Mouse (Mus musculus) embryonic facial prominence, embryonic 11.5 days (tissue): ENCODE measurements at regions not wholly inside any gene's neighbourhood (a gene's known extent, or its start where the extent isn't known, plus 50 kb on each side); places are given as distances from the start of the nearest gene placed in this dataset.

Experiments
- ATAC-seq: fragments of 200-750 bp; cut with Nextera tagmentation; replicated peaks from 2 replicates; pipeline ENCODE4 v1.8.0; 2017; ENCODE audit warnings: low read depth; ENCODE audit not compliant: insufficient number of reproducible peaks, low FRiP score, low TSS enrichment
- DNase-seq: peaks from one replicate; pipeline ENCODE4 v3.0.0-alpha.2; 2015; ENCODE audit warnings: low spot score
- H3K27ac ChIP-seq: fragments of 300-500 bp; sonication (generic); replicated peaks from 2 replicates; pipeline ENCODE4 v1.5.1; 2014; ENCODE audit warnings: mild to moderate bottlenecking, low read depth, low read length, control low read depth
- H3K27me3 ChIP-seq: fragments of 300-500 bp; sonication (generic); 2 replicates; pipeline ENCODE4 v1.6.1; 2014; ENCODE audit warnings: mild to moderate bottlenecking, low read length, moderate library complexity, mixed read lengths; ENCODE audit not compliant: control insufficient read depth, insufficient read depth
- H3K36me3 ChIP-seq: fragments of 300-500 bp; sonication (generic); replicated peaks from 2 replicates; pipeline ENCODE4 v1.6.1; 2014; ENCODE audit warnings: low read depth, mild to moderate bottlenecking, low read length, moderate library complexity, mixed read lengths; ENCODE audit not compliant: control insufficient read depth, insufficient read depth
- H3K4me1 ChIP-seq: fragments of 300-500 bp; sonication (generic); 2 replicates; pipeline ENCODE4 v1.6.1; 2014; ENCODE audit warnings: low read length, mixed read lengths; ENCODE audit not compliant: control insufficient read depth, insufficient read depth
- H3K4me2 ChIP-seq: fragments of 300-500 bp; sonication (generic); 2 replicates; pipeline ENCODE4 v1.6.1; 2014; ENCODE audit warnings: low read depth, mild to moderate bottlenecking, control low read depth, low read length, moderate library complexity
- H3K4me3 ChIP-seq: fragments of 300-500 bp; sonication (generic); 2 replicates; pipeline ENCODE4 v1.5.1; 2014; ENCODE audit warnings: low read depth, low read length, control low read depth
- H3K9ac ChIP-seq: fragments of 300-500 bp; sonication (generic); replicated peaks from 2 replicates; pipeline ENCODE4 v1.6.1; 2014; ENCODE audit warnings: mild to moderate bottlenecking, control low read depth, low read length
- H3K9me3 ChIP-seq: fragments of 300-500 bp; sonication (generic); replicated peaks from 2 replicates; pipeline ENCODE4 v1.6.1; 2016; ENCODE audit warnings: mild to moderate bottlenecking, low read length, inconsistent platforms, mixed read lengths; ENCODE audit not compliant: control insufficient read depth
- WGBS: fragments of 180-500 bp; shearing (Covaris S2); extraction: QIAGEN DNeasy Blood & Tissue Kit; methylation state at CpG from one replicate; pipeline ENCODE4 v1.1.7; 2014; 5-methylcytosine and 5-hydroxymethylcytosine counted together

- no peak overlapping the region for H3K27ac ChIP-seq
Measured at GRCm38 (mm10) chr7:118042914-118043313, 73.1 kb downstream of the Rps15a start.

GRCm38 (mm10) chr7:118039862-118040261, 76.1 kb downstream of the Rps15a start:
- no peak for DNase-seq
- Histone ChIP-seq H3K4me3 (no peak overlapping the region), H3K4me1 (no peaks in the 10 kb centered on the region), H3K9ac (no peak overlapping the region), H3K27ac (no peak overlapping the region), H3K27me3 (no peaks in the 10 kb centered on the region), H3K36me3 (no peaks in the 10 kb centered on the region), H3K4me2 (no peak overlapping the region), H3K9me3 (no peaks in the 10 kb centered on the region)
- ATAC-seq: no peak
- 91% methylated on average over 4 of the region's 4 CpGs for WGBS

More at GRCm38 (mm10) chr7:118042914-118043313, 73.1 kb downstream of the Rps15a start:
- Histone ChIP-seq H3K4me3 (no peak overlapping the region), H3K4me1 (no peaks in the 10 kb centered on the region), H3K9me3 (no peaks in the 10 kb centered on the region), H3K9ac (no peak overlapping the region), H3K4me2 (no peak overlapping the region), H3K27me3 (no peaks in the 10 kb centered on the region), H3K36me3 (no peaks in the 10 kb centered on the region)
- 62% methylated on average over 10 of the region's 10 CpGs for WGBS
- ATAC-seq (peak; percentile 70; the same call in 1 of the 2 replicates), DNase-seq (peak; percentile 4)

DNA sequence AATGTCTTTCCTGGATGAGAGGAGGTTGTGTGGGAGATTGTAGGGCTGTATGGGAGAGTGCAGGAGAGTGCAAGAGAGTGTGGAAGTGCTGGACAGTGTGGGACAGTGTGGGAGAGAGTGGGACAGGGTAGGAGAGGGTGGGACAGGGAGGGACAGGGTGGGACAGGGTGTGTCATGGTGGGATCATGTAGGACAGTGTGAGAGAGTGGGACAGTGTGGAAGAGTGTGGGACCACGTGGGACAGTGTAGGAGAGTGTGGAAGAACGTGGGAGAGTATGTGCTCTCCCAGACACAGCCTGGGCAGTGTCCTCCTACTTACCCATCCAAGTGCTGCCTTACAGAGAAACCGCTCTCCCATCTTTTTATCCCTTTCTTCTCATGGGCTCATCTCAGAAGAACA, 78.9 kb downstream of the Rps15a start:
- Histone ChIP-seq H3K9ac (no peak overlapping the region), H3K9me3 (no peaks in the 10 kb centered on the region), H3K4me2 (no peak overlapping the region), H3K27ac (no peak overlapping the region), H3K4me1 (no peaks in the 10 kb centered on the region), H3K27me3 (no peaks in the 10 kb centered on the region), H3K4me3 (no peak overlapping the region), H3K36me3 (no peaks in the 10 kb centered on the region)
- ATAC-seq (no peak), DNase-seq (no peak)
- 58% methylated on average over 3 of the region's 3 CpGs for WGBS

DNA sequence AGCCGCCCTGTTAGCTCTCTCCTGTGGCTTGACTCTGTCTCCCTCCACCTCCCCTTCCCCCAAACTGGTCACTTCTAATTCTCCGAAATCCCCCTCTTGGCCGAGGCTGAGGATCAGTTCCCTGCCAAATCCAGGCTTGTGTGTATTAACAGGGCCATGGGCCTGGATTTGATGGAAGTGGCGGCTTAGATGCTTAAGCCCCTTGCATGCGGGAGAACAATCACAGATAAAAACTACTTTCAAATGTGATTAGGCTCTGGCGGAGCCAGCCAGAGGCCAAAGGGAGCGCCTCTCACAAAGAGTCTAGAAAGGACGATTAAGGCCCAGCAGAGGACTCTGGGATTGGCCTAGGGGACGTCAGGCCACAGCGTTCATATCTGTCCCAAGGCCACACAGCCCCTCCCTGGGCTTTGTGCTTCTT, 89.9 kb downstream of the Rps15a start:
- WGBS: 16% methylated on average over 10 of the region's 10 CpGs
- no peaks in the 10 kb centered on the region; the same call in 1 of the 2 replicates for H3K4me1 ChIP-seq
- no peaks in the 10 kb centered on the region for H3K27me3 ChIP-seq
- no peaks in the 10 kb centered on the region for H3K9me3 ChIP-seq
- no peak overlapping the region for H3K4me3 ChIP-seq
- H3K9ac ChIP-seq: no peak overlapping the region; the same call in 1 of the 2 replicates
- no peak for ATAC-seq
- no peak overlapping the region for H3K27ac ChIP-seq
- no peak overlapping the region for H3K4me2 ChIP-seq
- H3K36me3 ChIP-seq: no peaks in the 10 kb centered on the region
- peak; percentile 6 for DNase-seq

DNA sequence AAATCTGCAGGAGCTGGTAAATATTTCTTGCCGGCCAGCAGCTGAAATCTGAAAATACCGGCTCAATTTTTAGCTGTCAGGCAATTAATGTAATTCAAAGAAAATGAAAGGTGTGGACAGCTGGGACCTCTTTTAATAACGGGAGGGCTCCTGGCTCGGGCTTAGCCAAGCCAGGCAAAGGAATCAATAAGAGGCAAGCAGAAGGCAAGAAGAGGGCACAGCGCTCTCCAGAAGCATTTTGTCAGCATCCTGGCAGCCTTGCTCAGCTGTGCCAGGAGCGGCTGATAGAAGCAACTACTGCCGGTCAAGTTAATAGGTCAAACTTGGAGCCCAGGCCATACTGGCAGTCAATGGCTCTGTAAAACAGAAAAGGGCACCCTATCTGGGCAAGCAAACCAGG, 111.4 kb downstream of the Rps15a start:
- ATAC-seq (no peak), DNase-seq (no peak)
- H3K27ac ChIP-seq: no peak overlapping the region
- no peaks in the 10 kb centered on the region for H3K9me3 ChIP-seq
- no peak overlapping the region for H3K4me2 ChIP-seq
- H3K4me1 ChIP-seq: no peaks in the 10 kb centered on the region
- WGBS: 84% methylated on average over 7 of the region's 7 CpGs
- H3K27me3 ChIP-seq: no peaks in the 10 kb centered on the region
- H3K36me3 ChIP-seq: no peaks in the 10 kb centered on the region
- H3K9ac ChIP-seq: no peak overlapping the region
- H3K4me3 ChIP-seq: no peak overlapping the region

DNA sequence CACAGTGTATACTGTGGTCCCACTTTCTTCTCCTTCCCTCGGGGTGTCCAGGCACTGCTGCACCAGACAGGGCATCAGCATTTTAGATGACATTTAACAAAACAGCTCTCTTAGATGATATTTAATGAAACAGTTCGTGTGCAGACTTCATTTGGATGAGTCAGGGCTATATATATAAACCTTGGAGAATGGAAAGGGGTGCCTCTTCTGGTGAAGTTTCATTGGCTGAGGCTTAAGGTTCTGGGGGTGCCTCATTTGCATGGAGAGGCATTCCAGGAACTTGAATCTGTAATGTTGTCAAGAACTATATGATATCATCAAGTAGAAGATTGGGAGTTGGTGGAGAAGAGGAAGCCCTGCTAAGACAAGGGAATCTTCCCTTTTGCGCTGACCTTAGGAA, 114.1 kb downstream of the Rps15a start:
- Histone ChIP-seq H3K4me1 (no peaks in the 10 kb centered on the region), H3K36me3 (no peaks in the 10 kb centered on the region), H3K4me3 (no peak overlapping the region), H3K4me2 (no peak overlapping the region), H3K9ac (no peak overlapping the region), H3K27ac (no peak overlapping the region), H3K27me3 (no peaks in the 10 kb centered on the region), H3K9me3 (no peaks in the 10 kb centered on the region)
- no peak for ATAC-seq
- no peak for DNase-seq
- WGBS: 69% methylated on average over 3 of the region's 3 CpGs

- DNase-seq (peak; percentile 88), ATAC-seq (no peak)
- H3K4me3 ChIP-seq: no peak overlapping the region
- no peak overlapping the region for H3K27ac ChIP-seq
- no peaks in the 10 kb centered on the region for H3K9me3 ChIP-seq
- H3K27me3 ChIP-seq: no peaks in the 10 kb centered on the region
- H3K36me3 ChIP-seq: no peaks in the 10 kb centered on the region
- no peak overlapping the region for H3K9ac ChIP-seq
- no peaks in the 10 kb centered on the region for H3K4me1 ChIP-seq
- H3K4me2 ChIP-seq: no peak overlapping the region
- WGBS: 7% methylated on average over 4 of the region's 4 CpGs
Measured at GRCm38 (mm10) chr7:118001121-118001520, 114.9 kb downstream of the Rps15a start.

DNA sequence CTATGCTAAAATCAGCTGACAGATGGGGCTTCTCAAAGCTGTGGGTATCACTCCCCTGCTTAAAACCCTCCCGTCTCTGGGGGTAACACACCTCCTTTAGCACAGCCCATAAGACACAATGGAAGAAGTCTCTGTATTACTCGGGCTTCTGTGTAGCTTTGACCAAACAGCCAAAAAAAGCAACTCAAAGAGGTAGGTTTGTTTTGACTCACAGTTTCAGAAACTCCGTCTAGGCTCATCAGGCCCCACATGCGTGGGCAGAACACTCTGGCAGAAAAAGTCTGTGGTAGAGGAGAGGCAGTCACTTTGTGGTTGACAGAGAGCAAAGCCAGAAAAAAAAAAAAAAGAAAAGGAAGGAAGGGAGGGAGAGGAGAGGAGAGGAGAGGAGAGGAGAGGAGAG, 133.8 kb downstream of the Rps15a start:
- H3K9ac ChIP-seq: no peak overlapping the region
- no peak overlapping the region for H3K4me2 ChIP-seq
- H3K27ac ChIP-seq: no peak overlapping the region
- no peak for ATAC-seq
- no peak overlapping the region for H3K4me3 ChIP-seq
- H3K4me1 ChIP-seq: no peaks in the 10 kb centered on the region
- 90% methylated on average over 4 of the region's 4 CpGs for WGBS
- no peaks in the 10 kb centered on the region for H3K9me3 ChIP-seq
- H3K27me3 ChIP-seq: no peaks in the 10 kb centered on the region
- DNase-seq: no peak
- no peaks in the 10 kb centered on the region for H3K36me3 ChIP-seq
